ENCODE assay signal across 20 mouse cellular contexts in genomic region chr7:37553646-37554045, GRCm38 (mm10).
A peak's percentile ranks its signal among the peaks of the same experiment; 100 is the strongest.
DNase-seq lines count a peak whose midpoint lies in the region; ATAC-seq and TF ChIP-seq lines count a peak whose summit lies in the region.
"Had no signal": no experiment of that assay in that cellular context is flagged by ENCODE, and none has a peak within 500 bp of the region (broad histone marks: within the 10 kb centered on the region; RNA-seq: fewer than 3 reads in every experiment).

No protein-coding gene starts in this region.

- in situ Hi-C loops in ES-E14 (cut with MboI; ENCODE audit: low sequenced_read_pairs in 2 of 2, unreplicated experiment in 2 of 2), result no loop called here

- H3K4me2 ChIP-seq in hindbrain, embryonic 13.5 days, result no peak overlapping the region
- H3K4me2 ChIP-seq in hindbrain, embryonic 14.5 days (replicated peaks), result no peak overlapping the region
- H3K4me2 ChIP-seq in forebrain, embryonic 14.5 days (ENCODE audit: low read length), result no peak overlapping the region
- no peak overlapping the region for H3K4me2 ChIP-seq in midbrain, embryonic 15.5 days
- H3K4me2 ChIP-seq: limb, embryonic 12.5 days; liver, embryonic 13.5 days; lung, embryonic 15.5 days; neural tube, embryonic 15.5 days had no signal

- no peaks in the 10 kb centered on the region for H3K36me3 ChIP-seq in hindbrain, embryonic 13.5 days
- H3K36me3 ChIP-seq in hindbrain, embryonic 14.5 days (replicated peaks; ENCODE audit: control insufficient read depth, insufficient read depth), result no peaks in the 10 kb centered on the region
- H3K36me3 ChIP-seq in ES-E14 (ENCODE audit: control insufficient read depth, insufficient read depth, low read length, poor library complexity, severe bottlenecking), result no peaks in the 10 kb centered on the region
- H3K36me3 ChIP-seq in forebrain, embryonic 14.5 days (ENCODE audit: control insufficient read depth, insufficient read depth, low read length), result no peaks in the 10 kb centered on the region
- H3K36me3 ChIP-seq in midbrain, embryonic 15.5 days (replicated peaks), result no peaks in the 10 kb centered on the region
- H3K36me3 ChIP-seq in thymus, adult 2 months (ENCODE audit: control insufficient read depth, insufficient read depth, low read length), result no peaks in the 10 kb centered on the region
- H3K36me3 ChIP-seq: embryonic facial prominence, embryonic 10.5 days; heart, embryonic 10.5 days; limb, embryonic 12.5 days; liver, embryonic 13.5 days; lung, embryonic 15.5 days; neural tube, embryonic 15.5 days had no signal

- H3K4me3 ChIP-seq in hindbrain, embryonic 13.5 days, result no peak overlapping the region
- H3K4me3 ChIP-seq in hindbrain, embryonic 14.5 days (replicated peaks; ENCODE audit: low read length), result no peak overlapping the region
- no peak overlapping the region for H3K4me3 ChIP-seq in ES-E14 (ENCODE audit: insufficient read depth in 1 of 2, low read depth in 1 of 2, low read length in 2 of 2, poor library complexity in 1 of 2, severe bottlenecking in 1 of 2)
- H3K4me3 ChIP-seq in forebrain, embryonic 14.5 days (ENCODE audit: low read depth, low read length), result no peak overlapping the region
- H3K4me3 ChIP-seq in midbrain, embryonic 15.5 days, result no peak overlapping the region
- H3K4me3 ChIP-seq in thymus, adult 2 months (ENCODE audit: control insufficient read depth, insufficient read depth, low read length), result no peak overlapping the region
- H3K4me3 ChIP-seq: embryonic facial prominence, embryonic 10.5 days; heart, embryonic 10.5 days; layer of hippocampus, adult 2 months; left cerebral cortex, adult 2 months; limb, embryonic 12.5 days; liver, embryonic 13.5 days; lung, embryonic 15.5 days; neural tube, embryonic 15.5 days had no signal

- H3K27ac ChIP-seq in hindbrain, embryonic 13.5 days, result peak overlapping the region; percentile 18; the same call in 1 of the 2 replicates
- no peak overlapping the region for H3K27ac ChIP-seq in hindbrain, embryonic 14.5 days
- no peak overlapping the region for H3K27ac ChIP-seq in ES-E14 (ENCODE audit: insufficient read depth, low read depth, low read length, poor library complexity, severe bottlenecking)
- no peak overlapping the region for H3K27ac ChIP-seq in forebrain, embryonic 14.5 days (ENCODE audit: low read depth, low read length)
- 0 out of 2 replicates have a peak overlapping the region, but pooled peaks have one; percentile 17 for H3K27ac ChIP-seq in midbrain, embryonic 15.5 days
- H3K27ac ChIP-seq in thymus, adult 2 months (ENCODE audit: control insufficient read depth, insufficient read depth, low read length), result no peak overlapping the region
- H3K27ac ChIP-seq: embryonic facial prominence, embryonic 10.5 days; heart, embryonic 10.5 days; kidney, postnatal 0 days; layer of hippocampus, adult 2 months; left cerebral cortex, adult 2 months; limb, embryonic 12.5 days; liver, embryonic 13.5 days; lung, embryonic 15.5 days; neural tube, embryonic 15.5 days had no signal

- H3K9ac ChIP-seq in hindbrain, embryonic 13.5 days, result no peak overlapping the region
- no peak overlapping the region for H3K9ac ChIP-seq in hindbrain, embryonic 14.5 days
- H3K9ac ChIP-seq in ES-E14 (ENCODE audit: insufficient read depth, low read depth, low read length, poor library complexity, severe bottlenecking), result no peak overlapping the region
- H3K9ac ChIP-seq in forebrain, embryonic 14.5 days (ENCODE audit: low read length), result no peak overlapping the region
- H3K9ac ChIP-seq in midbrain, embryonic 15.5 days, result no peak overlapping the region
- H3K9ac ChIP-seq: limb, embryonic 12.5 days; liver, embryonic 13.5 days; lung, embryonic 15.5 days; neural tube, embryonic 15.5 days had no signal

- H3K27me3 ChIP-seq in hindbrain, embryonic 13.5 days, result no peaks in the 10 kb centered on the region
- no peaks in the 10 kb centered on the region for H3K27me3 ChIP-seq in hindbrain, embryonic 14.5 days (ENCODE audit: control insufficient read depth, insufficient read depth, low read length)
- H3K27me3 ChIP-seq in forebrain, embryonic 14.5 days (replicated peaks; ENCODE audit: control insufficient read depth, insufficient read depth, low read length), result no peaks in the 10 kb centered on the region
- no peaks in the 10 kb centered on the region for H3K27me3 ChIP-seq in midbrain, embryonic 15.5 days (replicated peaks)
- H3K27me3 ChIP-seq in thymus, adult 2 months (ENCODE audit: control insufficient read depth, insufficient read depth, low read length), result no peaks in the 10 kb centered on the region
- H3K27me3 ChIP-seq: liver, embryonic 13.5 days; lung, embryonic 15.5 days; neural tube, embryonic 15.5 days had no signal

- TF ChIP-seq POLR2A in thymus, adult 2 months (IDR thresholded peaks at IDR 0.05; ENCODE audit: control insufficient read depth, extremely low read depth, insufficient read depth, low read length, poor library complexity), result no peak

- peaks cover 34% of the 10 kb centered on the region for H3K4me1 ChIP-seq in hindbrain, embryonic 13.5 days (replicated peaks)
- H3K4me1 ChIP-seq in hindbrain, embryonic 14.5 days (replicated peaks; ENCODE audit: control insufficient read depth, insufficient read depth, low read length), result peaks cover 19% of the 10 kb centered on the region
- H3K4me1 ChIP-seq in ES-E14 (ENCODE audit: control insufficient read depth in 2 of 2, insufficient read depth in 2 of 2, low read length in 2 of 2, poor library complexity in 1 of 2), result peaks cover 4 to 25% of the 10 kb centered on the region in 2 experiments; a peak in 3 of 4 replicates
- H3K4me1 ChIP-seq in forebrain, embryonic 14.5 days (ENCODE audit: control insufficient read depth, insufficient read depth, low read length), result peaks cover 5% of the 10 kb centered on the region; the same call in 1 of the 2 replicates
- H3K4me1 ChIP-seq in midbrain, embryonic 15.5 days, result peaks cover 13% of the 10 kb centered on the region
- H3K4me1 ChIP-seq in thymus, adult 2 months (replicated peaks; ENCODE audit: control insufficient read depth, insufficient read depth, low read length), result no peaks in the 10 kb centered on the region
- H3K4me1 ChIP-seq: heart, embryonic 10.5 days; liver, embryonic 13.5 days; lung, embryonic 15.5 days had no signal

- WGBS in hindbrain, embryonic 13.5 days, result 38% methylated on average over 3 of the region's 3 CpGs
- WGBS in hindbrain, embryonic 14.5 days, result 37% methylated on average over 3 of the region's 3 CpGs
- 18% methylated on average over 3 of the region's 3 CpGs for WGBS in forebrain, embryonic 14.5 days
- WGBS in midbrain, embryonic 15.5 days, result 34% methylated on average over 3 of the region's 3 CpGs
- WGBS in thymus, adult 2 months, result 92% methylated on average over 3 of the region's 3 CpGs

- no peak for TF ChIP-seq CTCF in thymus, adult 2 months (IDR thresholded peaks at IDR 0.05; ENCODE audit: borderline replicate concordance, control insufficient read depth, extremely low read depth, insufficient read depth, low read length, poor library complexity)

- no peak for DNase-seq in hindbrain, embryonic 14.5 days (ENCODE audit: low spot score)
- peak; percentile 63 for DNase-seq in ES-E14 (ENCODE audit: low read depth, low spot score)
- peak; percentile 65 for DNase-seq in forebrain, embryonic 14.5 days (ENCODE audit: low spot score)
- no peak for DNase-seq in thymus, adult 2 months
- DNase-seq in kidney, adult 11 months, result no peak
- DNase-seq: cerebellum, adult 11 months; cerebellum, postnatal 36 days; gastrocnemius, postnatal 25 days; liver, embryonic 13.5 days; thymus, postnatal 4 days had no signal

- ATAC-seq in hindbrain, embryonic 13.5 days (ENCODE audit: low FRiP score), result no peak
- no peak for ATAC-seq in hindbrain, embryonic 14.5 days (ENCODE audit: low FRiP score)
- ATAC-seq in forebrain, embryonic 14.5 days, result peak; percentile 58; the same call in 1 of the 2 replicates
- ATAC-seq in midbrain, embryonic 15.5 days (replicated peaks), result peak; percentile 53

- no peaks in the 10 kb centered on the region for H3K9me3 ChIP-seq in hindbrain, embryonic 13.5 days
- H3K9me3 ChIP-seq in hindbrain, embryonic 14.5 days (ENCODE audit: control insufficient read depth, low read length), result no peaks in the 10 kb centered on the region
- H3K9me3 ChIP-seq in ES-E14 (ENCODE audit: control insufficient read depth, insufficient read depth, low read depth, low read length), result no peaks in the 10 kb centered on the region
- no peaks in the 10 kb centered on the region for H3K9me3 ChIP-seq in forebrain, embryonic 14.5 days (replicated peaks; ENCODE audit: control insufficient read depth, low read length)
- no peaks in the 10 kb centered on the region for H3K9me3 ChIP-seq in midbrain, embryonic 15.5 days
- H3K9me3 ChIP-seq: embryonic facial prominence, embryonic 10.5 days; heart, embryonic 10.5 days; limb, embryonic 12.5 days; liver, embryonic 13.5 days; lung, embryonic 15.5 days; neural tube, embryonic 15.5 days had no signal

TF ChIP-seq in ES-E14, 5 proteins besides CTCF, POLR2A, EP300 and RAD21:
- TF ChIP-seq ZC3H11A (IDR thresholded peaks at IDR 0.05; ENCODE audit: borderline replicate concordance, low read depth, low read length), result no peak
- TF ChIP-seq HCFC1 (IDR thresholded peaks at IDR 0.05; ENCODE audit: borderline replicate concordance, insufficient read depth, low read length), result no peak
- no peak for TF ChIP-seq CHD2 (IDR thresholded peaks at IDR 0.05; ENCODE audit: low read depth, low read length)
- no peak for TF ChIP-seq ZNF384 (IDR thresholded peaks at IDR 0.05; ENCODE audit: low read depth, low read length)
- no peak for TF ChIP-seq MAFK (IDR thresholded peaks at IDR 0.05; ENCODE audit: insufficient read depth, low read depth, low read length)

Comparison
In these comparisons a context has a peak if more than half of its experiments do, and no peak if none do; other contexts are left out.
1. H3K27ac ChIP-seq: peak in hindbrain, embryonic 13.5 days (single experiment) and midbrain, embryonic 15.5 days (single experiment); none in hindbrain, embryonic 14.5 days (single experiment), ES-E14 (single experiment), forebrain, embryonic 14.5 days (single experiment) and thymus, adult 2 months (single experiment).
2. ATAC-seq: peak in forebrain, embryonic 14.5 days (single experiment) and midbrain, embryonic 15.5 days (single experiment); none in hindbrain, embryonic 13.5 days (single experiment) and hindbrain, embryonic 14.5 days (single experiment).
3. DNase-seq: peak in ES-E14 (single experiment) and forebrain, embryonic 14.5 days (single experiment); none in hindbrain, embryonic 14.5 days (single experiment), thymus, adult 2 months (single experiment) and kidney, adult 11 months (single experiment).